Mouse (Mus musculus) neural tube, embryonic 11.5 days (tissue): Measurements from ENCODE around the gene Reep3. TPM values are rescaled to one million over a fixed set of nuclear protein-coding genes. Genes with fewer than 3 reads are reported as not detected.
A peak's percentile ranks its signal among the peaks of the same experiment; 100 is the strongest.
"Not testable (repeated sequence)": the region's sequence is repeated elsewhere in the genome, so short reads cannot be mapped to it uniquely, and the experiment has no call there.

Experiments
- ATAC-seq: fragments of 200-750 bp; cut with Nextera tagmentation; 2 replicates; pipeline ENCODE4 v1.8.0; 2017; ENCODE audit warnings: moderate number of reproducible peaks, mild to moderate bottlenecking, moderate TSS enrichment, moderate library complexity; ENCODE audit not compliant: insufficient read depth, low FRiP score, low TSS enrichment
- DNase-seq: peaks from one replicate; pipeline ENCODE4 v3.0.0-alpha.2; 2015; ENCODE audit warnings: low spot score
- H3K27ac ChIP-seq: fragments of 300-500 bp; sonication (generic); 2 replicates; pipeline ENCODE4 v1.5.1; 2014; ENCODE audit warnings: low read depth, mild to moderate bottlenecking, low read length
- H3K27me3 ChIP-seq: fragments of 300-500 bp; sonication (generic); 2 replicates; pipeline ENCODE4 v1.6.1; 2014; ENCODE audit warnings: mild to moderate bottlenecking, low read length, mixed read lengths; ENCODE audit not compliant: control insufficient read depth, insufficient read depth
- H3K36me3 ChIP-seq: fragments of 300-500 bp; sonication (generic); 2 replicates; pipeline ENCODE4 v1.6.1; 2014; ENCODE audit warnings: mild to moderate bottlenecking, low read length, moderate library complexity, mixed read lengths; ENCODE audit not compliant: control insufficient read depth, insufficient read depth
- H3K4me1 ChIP-seq: fragments of 300-500 bp; sonication (generic); 2 replicates; pipeline ENCODE4 v1.6.1; 2014; ENCODE audit warnings: low read length, mixed read lengths; ENCODE audit not compliant: control insufficient read depth, insufficient read depth
- H3K4me2 ChIP-seq: fragments of 300-500 bp; sonication (generic); 2 replicates; pipeline ENCODE4 v1.6.1; 2014; ENCODE audit warnings: low read depth, mild to moderate bottlenecking, moderate library complexity
- H3K4me3 ChIP-seq: fragments of 300-500 bp; sonication (generic); 2 replicates; pipeline ENCODE4 v1.5.1; 2014; ENCODE audit warnings: low read depth, low read length
- H3K9ac ChIP-seq: fragments of 300-500 bp; sonication (generic); 2 replicates; pipeline ENCODE4 v1.6.1; 2014; ENCODE audit warnings: mild to moderate bottlenecking, low read length
- H3K9me3 ChIP-seq: fragments of 300-500 bp; sonication (generic); 2 replicates; pipeline ENCODE4 v1.6.1; 2016; ENCODE audit warnings: low read length; ENCODE audit not compliant: control insufficient read depth
- WGBS: fragments of 180-500 bp; shearing (Covaris S2); extraction: QIAGEN DNeasy Blood & Tissue Kit; methylation state at CpG from one replicate; pipeline ENCODE4 v1.1.7; 2014; 5-methylcytosine and 5-hydroxymethylcytosine counted together
- polyA plus RNA-seq: library from polyadenylated mRNA; unstranded; fragments of >200 nt; fragmentation: Nextera tagmentation; extraction: Ambion mirVana; gene quantifications from 2 replicates; pipeline ENCODE4 v1.2.1, GENCODE M21; 2014

Reep3 gene
- polyA plus RNA-seq, 1 experiment from 2014 or later, result 40.6 TPM

DNA sequence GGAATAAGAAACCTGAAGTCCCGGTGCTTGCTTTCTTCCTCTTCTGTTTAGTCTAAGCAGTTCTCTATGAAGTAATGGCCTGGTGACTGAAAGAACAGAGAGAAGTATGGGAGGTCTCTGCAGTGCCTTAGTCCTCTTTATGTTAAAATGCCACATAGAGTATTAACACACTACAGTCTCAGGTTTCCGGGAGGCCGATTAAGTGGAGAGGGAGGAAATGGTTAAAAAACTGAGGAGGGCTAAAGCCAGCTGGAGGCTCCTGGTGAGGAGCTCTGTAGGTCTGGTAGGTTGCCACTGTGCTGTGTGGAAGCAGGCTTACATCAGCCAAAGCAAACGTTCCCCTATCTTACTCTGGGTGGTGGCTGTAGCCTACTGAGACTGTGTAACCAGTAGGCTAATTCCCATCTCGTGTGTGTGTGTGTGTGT lies 18.9 kb upstream of the Reep3 start:
- no peaks in the 10 kb centered on the region for H3K27me3 ChIP-seq
- peaks cover 9% of the 10 kb centered on the region; the same call in 1 of the 2 replicates for H3K4me1 ChIP-seq
- no peaks in the 10 kb centered on the region for H3K9me3 ChIP-seq
- DNase-seq, result peak; percentile 11
- ATAC-seq, result no peak
- H3K36me3 ChIP-seq, result no peaks in the 10 kb centered on the region
- no peak overlapping the region for H3K27ac ChIP-seq
- WGBS, result 34% methylated on average over 5 of the region's 5 CpGs
- H3K9ac ChIP-seq, result no peak overlapping the region
- H3K4me2 ChIP-seq, result no peak overlapping the region
- H3K4me3 ChIP-seq, result no peak overlapping the region

DNA sequence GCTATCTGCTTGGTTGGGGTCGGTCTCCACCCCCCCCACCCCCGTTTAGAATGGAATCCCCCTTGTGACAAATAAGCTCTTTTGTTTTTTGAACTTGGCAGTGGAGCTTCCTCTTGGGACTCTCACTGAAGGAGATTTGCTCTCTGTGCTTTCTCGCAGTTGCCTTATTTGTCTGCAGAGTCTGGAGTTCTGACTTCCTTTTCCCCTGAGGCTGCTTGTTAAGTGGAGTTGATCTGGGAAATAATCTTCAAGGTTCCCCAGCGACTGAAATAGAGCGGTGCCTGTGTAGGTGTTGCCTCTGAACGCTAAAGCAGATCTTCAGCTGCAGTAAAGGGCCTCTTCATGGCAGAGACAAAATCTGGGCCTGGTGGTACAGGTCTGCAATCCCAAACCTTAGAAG lies 18.4 kb upstream of the Reep3 start:
- ATAC-seq, result no peak
- no peaks in the 10 kb centered on the region for H3K9me3 ChIP-seq
- no peaks in the 10 kb centered on the region for H3K36me3 ChIP-seq
- H3K4me2 ChIP-seq, result no peak overlapping the region
- WGBS, result 40% methylated on average over 6 of the region's 6 CpGs
- no peaks in the 10 kb centered on the region for H3K27me3 ChIP-seq
- H3K9ac ChIP-seq, result no peak overlapping the region
- peaks cover 10% of the 10 kb centered on the region; the same call in 1 of the 2 replicates for H3K4me1 ChIP-seq
- no peak overlapping the region for H3K4me3 ChIP-seq
- H3K27ac ChIP-seq, result no peak overlapping the region
- DNase-seq, result peak; percentile 16

DNA sequence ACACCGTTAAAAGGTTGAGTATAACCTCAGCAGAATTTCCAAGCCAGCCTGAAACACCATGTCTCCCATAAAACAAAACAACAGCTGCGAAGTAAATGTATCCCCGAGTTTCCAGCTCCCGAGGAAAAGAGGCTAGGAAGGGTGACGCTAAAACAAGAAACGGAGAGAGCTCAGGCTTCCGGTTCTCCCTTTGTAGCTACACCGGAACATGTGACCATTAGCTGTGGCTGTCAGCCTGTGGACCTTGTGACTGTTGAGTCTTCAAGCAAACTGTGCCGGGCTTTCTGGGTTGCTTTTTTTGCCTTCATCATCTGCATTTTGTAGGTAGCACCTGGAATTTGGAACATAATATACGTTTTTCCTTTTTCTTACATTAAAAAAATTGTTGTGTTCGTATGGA lies 17.1 kb upstream of the Reep3 start:
- Histone ChIP-seq H3K27ac (no peak overlapping the region), H3K4me2 (no peak overlapping the region), H3K4me1 (peaks cover 10% of the 10 kb centered on the region; the same call in 1 of the 2 replicates), H3K4me3 (no peak overlapping the region), H3K9ac (no peak overlapping the region), H3K36me3 (no peaks in the 10 kb centered on the region), H3K27me3 (no peaks in the 10 kb centered on the region), H3K9me3 (no peaks in the 10 kb centered on the region)
- WGBS, result 87% methylated on average over 11 of the region's 11 CpGs
- DNase-seq (peak; percentile 5), ATAC-seq (no peak)

DNA sequence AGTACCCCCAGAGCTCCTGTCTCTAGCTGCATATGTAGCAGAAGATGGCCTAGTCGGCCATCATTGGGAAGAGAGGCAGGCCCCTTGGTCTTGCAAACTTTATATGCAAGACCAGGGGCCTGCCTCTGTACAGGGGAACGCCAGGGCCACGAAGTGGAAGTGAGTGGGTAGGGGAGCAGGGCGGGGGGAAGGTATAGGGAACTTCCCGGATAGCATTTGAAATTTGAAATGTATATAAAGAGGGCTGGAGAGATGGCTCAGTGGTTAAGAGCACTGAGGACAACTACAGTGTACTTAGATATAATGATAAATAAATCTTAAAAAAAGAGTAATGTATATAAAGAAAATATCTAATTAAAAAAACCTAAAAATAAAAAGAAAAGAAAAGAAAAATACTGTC lies 16.2 kb upstream of the Reep3 start:
- WGBS, result 82% methylated on average over 5 of the region's 5 CpGs
- H3K27me3 ChIP-seq, H3K36me3 ChIP-seq, H3K9me3 ChIP-seq, H3K27ac ChIP-seq, H3K4me2 ChIP-seq, H3K9ac ChIP-seq, ATAC-seq, H3K4me3 ChIP-seq: not testable (repeated sequence)
- H3K4me1 ChIP-seq, result peaks cover 11% of the 10 kb centered on the region; the same call in 1 of the 2 replicates
- DNase-seq, result peak; percentile 3

DNA sequence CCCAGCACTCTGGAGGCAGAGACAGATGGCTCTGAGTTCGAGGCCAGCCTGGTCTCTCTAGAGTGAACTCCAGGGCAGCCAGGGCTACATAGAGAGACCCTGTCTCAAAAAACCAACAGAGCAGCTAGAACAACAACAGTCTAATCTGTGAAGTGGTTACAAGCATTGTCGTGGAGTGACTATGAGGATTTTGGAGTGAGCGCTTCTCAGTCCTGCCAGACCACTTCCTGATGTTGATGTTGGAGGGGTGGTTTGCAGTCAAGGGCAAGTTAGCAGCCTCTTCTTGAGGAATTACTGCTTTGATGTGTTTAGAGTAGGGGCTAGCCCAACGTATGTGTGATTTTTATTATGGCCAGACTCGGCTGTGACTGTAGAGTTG lies 15.0 kb upstream of the Reep3 start:
- no peak overlapping the region for H3K27ac ChIP-seq
- 81% methylated on average over 5 of the region's 5 CpGs for WGBS
- no peak overlapping the region for H3K4me3 ChIP-seq
- no peak for ATAC-seq
- peaks cover 22% of the 10 kb centered on the region for H3K4me1 ChIP-seq
- H3K36me3 ChIP-seq, result no peaks in the 10 kb centered on the region
- no peaks in the 10 kb centered on the region for H3K27me3 ChIP-seq
- no peaks in the 10 kb centered on the region for H3K9me3 ChIP-seq
- no peak overlapping the region for H3K9ac ChIP-seq
- no peak overlapping the region for H3K4me2 ChIP-seq
- DNase-seq, result peak; percentile 3

DNA sequence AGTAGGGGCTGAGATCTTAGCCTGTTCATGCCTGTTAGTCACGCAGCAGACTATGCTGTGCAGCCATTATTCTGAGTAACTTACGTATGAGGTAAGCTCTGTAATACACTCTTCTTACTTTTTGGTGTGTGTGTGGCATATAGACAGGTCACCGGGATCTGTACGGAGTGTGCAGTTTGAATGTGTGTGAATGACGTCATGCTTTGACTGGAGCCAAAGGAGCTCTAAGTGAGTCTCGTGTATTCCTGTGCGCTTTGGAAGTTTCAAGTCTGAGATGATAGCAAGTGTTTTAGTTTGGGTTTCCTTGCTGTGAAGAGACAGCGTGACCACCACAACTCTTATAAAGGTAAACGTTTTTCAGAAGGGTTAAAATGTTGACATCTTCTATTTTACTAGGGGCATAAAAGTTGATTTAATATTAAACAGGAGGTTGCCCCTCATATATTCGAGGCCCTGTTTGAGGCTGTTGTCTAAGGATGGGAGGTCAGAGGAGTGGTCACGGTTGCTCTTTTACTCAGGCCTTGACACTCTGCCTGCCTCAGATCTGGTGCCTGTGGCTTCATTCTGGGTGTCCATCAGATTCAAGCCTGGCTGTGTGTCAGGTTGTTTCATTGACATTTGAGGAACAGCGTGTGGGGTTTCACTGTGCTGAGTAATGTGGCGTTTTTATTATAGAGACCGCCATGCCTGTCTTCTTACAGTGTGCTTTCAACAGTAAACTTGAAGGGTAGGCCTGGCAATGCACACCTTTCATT lies 14.5 kb upstream of the Reep3 start:
- no peak for DNase-seq
- Histone ChIP-seq H3K36me3 (no peaks in the 10 kb centered on the region), H3K27ac (no peak overlapping the region), H3K4me1 (peaks cover 28% of the 10 kb centered on the region), H3K4me2 (no peak overlapping the region), H3K9me3 (no peaks in the 10 kb centered on the region), H3K9ac (no peak overlapping the region), H3K27me3 (no peaks in the 10 kb centered on the region), H3K4me3 (no peak overlapping the region)
- WGBS, result 73% methylated on average over 14 of the region's 14 CpGs
- no peak; the same call in 1 of the 2 replicates for ATAC-seq

DNA sequence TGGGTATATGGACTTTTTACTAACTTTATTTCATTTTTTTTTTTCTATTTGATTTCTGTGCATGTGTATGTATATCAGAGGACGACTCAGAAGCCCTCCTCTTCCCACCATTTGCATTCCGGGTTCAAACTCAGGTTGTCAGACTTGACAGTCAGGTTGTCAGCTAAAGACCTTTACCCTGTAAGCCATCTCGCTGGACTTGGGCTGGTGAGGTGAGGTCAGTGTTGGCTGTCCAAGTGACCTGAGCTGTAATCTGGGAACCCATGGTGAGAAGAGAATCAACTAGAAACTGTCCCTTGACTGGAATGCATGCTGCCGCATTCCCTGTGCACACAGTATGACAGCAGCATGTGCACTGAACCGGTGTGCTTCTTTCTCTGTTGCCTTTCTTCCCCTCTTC lies 12.9 kb upstream of the Reep3 start:
- Histone ChIP-seq H3K36me3 (no peaks in the 10 kb centered on the region), H3K27me3 (no peaks in the 10 kb centered on the region), H3K9ac (no peak overlapping the region), H3K4me2 (no peak overlapping the region), H3K9me3 (no peaks in the 10 kb centered on the region), H3K4me3 (no peak overlapping the region), H3K4me1 (peaks cover 38% of the 10 kb centered on the region), H3K27ac (no peak overlapping the region)
- no peak for ATAC-seq
- 93% methylated on average over 5 of the region's 5 CpGs for WGBS
- no peak for DNase-seq

DNA sequence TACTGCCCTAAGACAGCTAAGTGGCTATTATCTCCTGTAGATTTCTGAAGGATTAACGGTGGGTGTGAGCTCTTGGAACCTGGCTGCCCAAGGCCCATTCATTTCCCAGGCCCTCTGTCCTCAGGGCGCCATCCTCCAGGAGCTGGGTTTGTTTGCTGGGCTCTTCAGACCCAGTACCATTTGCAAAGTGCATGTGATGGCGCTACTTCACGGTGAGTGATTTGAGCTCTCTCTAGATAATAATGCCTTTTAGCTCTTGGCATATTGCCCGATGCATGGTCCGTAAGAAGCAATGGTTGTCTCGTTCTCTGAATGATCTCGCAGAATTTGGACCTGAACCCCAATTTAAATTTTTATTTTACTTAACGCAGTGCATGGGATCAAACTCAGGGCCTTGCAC lies 11.4 kb upstream of the Reep3 start:
- no peaks in the 10 kb centered on the region for H3K27me3 ChIP-seq
- H3K36me3 ChIP-seq, result no peaks in the 10 kb centered on the region
- ATAC-seq, result no peak
- no peak overlapping the region for H3K27ac ChIP-seq
- peaks cover 50% of the 10 kb centered on the region for H3K4me1 ChIP-seq
- no peaks in the 10 kb centered on the region for H3K9me3 ChIP-seq
- no peak overlapping the region for H3K9ac ChIP-seq
- DNase-seq, result no peak
- H3K4me2 ChIP-seq, result no peak overlapping the region
- no peak overlapping the region for H3K4me3 ChIP-seq
- WGBS, result 82% methylated on average over 9 of the region's 9 CpGs

DNA sequence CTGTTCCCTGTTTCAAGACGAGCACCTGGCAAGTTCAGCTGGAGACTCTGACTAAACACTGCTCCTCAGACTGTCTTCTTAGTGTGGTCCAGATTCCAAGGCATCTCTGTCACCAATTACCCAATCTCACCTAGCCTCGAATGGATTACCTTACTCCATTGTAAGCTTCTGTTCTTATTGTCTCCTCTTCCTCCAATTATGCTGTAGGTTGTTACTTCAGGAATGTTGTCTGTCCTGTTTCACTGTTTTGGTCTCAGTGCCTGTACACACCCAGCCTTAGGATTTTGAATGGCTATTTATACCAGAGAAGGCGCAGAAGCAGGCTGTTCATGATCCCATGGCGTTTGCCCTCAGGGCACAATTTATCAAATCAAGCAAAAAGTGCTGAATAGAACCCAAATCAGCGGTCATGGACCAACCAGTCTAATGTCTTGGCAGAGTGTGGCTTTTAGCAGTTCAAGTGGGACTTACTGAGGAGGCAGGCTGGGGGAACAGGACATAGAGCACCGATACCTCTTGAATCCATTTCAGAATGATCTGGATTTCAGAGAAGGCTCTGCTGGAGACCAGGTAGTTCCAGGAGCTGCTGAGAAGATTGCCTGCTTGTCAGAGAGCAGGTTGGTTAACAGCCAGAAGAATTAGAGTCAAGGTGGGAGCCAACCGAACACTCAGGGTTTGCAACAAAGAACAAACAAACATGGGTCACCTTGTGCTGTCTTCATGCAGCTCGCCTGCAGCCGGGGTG lies 10.4 kb upstream of the Reep3 start:
- 72% methylated on average over 9 of the region's 9 CpGs for WGBS
- H3K27ac ChIP-seq, result no peak overlapping the region
- H3K4me3 ChIP-seq, result no peak overlapping the region
- ATAC-seq (no peak), DNase-seq (no peak)
- no peak overlapping the region for H3K4me2 ChIP-seq
- no peaks in the 10 kb centered on the region for H3K27me3 ChIP-seq
- H3K4me1 ChIP-seq, result peaks cover 54% of the 10 kb centered on the region
- no peak overlapping the region for H3K9ac ChIP-seq
- H3K36me3 ChIP-seq, result no peaks in the 10 kb centered on the region
- no peaks in the 10 kb centered on the region for H3K9me3 ChIP-seq
